Mouse (Mus musculus): ENCODE data around the gene Xndc1.

DNA sequence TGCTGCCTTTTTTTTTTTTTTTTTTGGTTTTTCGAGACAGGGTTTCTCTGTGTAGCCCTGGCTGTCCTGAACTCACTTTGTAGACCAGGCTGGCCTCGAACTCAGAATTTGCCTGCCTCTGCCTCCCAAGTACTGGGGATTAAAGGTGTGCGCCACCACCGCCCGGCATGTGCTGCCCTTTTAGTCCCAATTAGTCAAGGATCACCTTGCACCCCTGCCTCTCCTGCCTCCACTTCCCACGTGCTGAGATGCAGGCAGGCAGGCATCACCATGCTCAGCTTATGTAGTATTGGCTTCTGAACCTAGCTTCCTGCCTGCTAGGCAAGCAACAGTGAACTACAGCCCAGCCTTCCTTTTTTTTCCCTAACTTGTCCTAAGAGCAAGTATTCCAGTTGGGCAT is 52.1 kb downstream of the Xndc1 start:
- TF ChIP-seq CHD2 (IDR thresholded peaks at IDR 0.05; ENCODE audit: low read depth, low read length) (no peak), HCFC1 (IDR thresholded peaks at IDR 0.05; ENCODE audit: borderline replicate concordance, insufficient read depth, low read length) (no peak), ZC3H11A (IDR thresholded peaks at IDR 0.05; ENCODE audit: borderline replicate concordance, low read depth, low read length) (no peak), ZNF384 (IDR thresholded peaks at IDR 0.05; ENCODE audit: low read depth, low read length) (no peak)

Measured in ES-E14 (cell line).